Mouse (Mus musculus): Measurements from ENCODE around the gene Igdcc4. TPM values are rescaled to one million over a fixed set of nuclear protein-coding genes. Genes with fewer than 3 reads are reported as not detected.
A peak's percentile ranks its signal among the peaks of the same experiment; 100 is the strongest.

Gene Igdcc4
- total and polyA plus RNA-seq, 3 experiments = under 0.01 to 0.14 TPM; not detected in 1

DNA sequence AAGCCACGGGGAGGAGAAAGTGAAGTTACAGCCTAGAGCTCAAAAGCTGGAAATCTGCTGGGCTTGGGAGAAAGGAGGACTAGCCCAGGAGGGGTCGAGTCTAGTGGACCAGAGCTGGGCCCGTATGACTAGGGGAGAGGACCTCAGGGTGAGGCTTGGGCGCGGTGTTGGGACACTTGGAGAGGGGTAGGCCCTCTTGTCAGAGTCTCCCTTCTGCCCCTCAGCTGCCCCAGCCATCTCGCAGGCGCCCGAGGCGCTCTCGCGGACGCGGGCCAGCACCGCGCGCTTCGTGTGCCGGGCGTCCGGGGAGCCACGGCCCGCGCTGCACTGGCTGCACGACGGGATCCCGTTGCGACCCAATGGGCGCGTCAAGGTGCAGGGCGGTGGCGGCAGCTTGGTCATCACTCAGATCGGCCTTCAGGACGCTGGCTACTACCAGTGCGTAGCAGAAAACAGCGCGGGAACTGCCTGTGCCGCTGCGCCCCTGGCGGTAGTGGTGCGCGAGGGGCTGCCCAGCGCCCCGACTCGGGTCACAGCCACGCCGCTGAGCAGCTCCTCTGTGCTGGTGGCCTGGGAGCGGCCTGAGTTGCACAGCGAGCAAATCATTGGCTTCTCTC, 22.4 kb downstream of the Igdcc4 start:
- no peaks in the 10 kb centered on the region for H3K79me2 ChIP-seq (ENCODE audit: control insufficient read depth, insufficient read depth, low read length, poor library complexity)
- peaks cover 2 to 3% of the 10 kb centered on the region in 2 experiments; a peak in 1 of 4 replicates for H3K4me1 ChIP-seq (ENCODE audit: control insufficient read depth in 1 of 2, insufficient read depth in 2 of 2, low read length in 2 of 2)
- TF ChIP-seq UBTF (IDR thresholded peaks at IDR 0.05; ENCODE audit: borderline replicate concordance, insufficient read depth, low read depth, low read length) = no peak
- no peak for TF ChIP-seq MYC (IDR thresholded peaks at IDR 0.05; ENCODE audit: low read depth, low read length)
- no peak for TF ChIP-seq MAZ (IDR thresholded peaks at IDR 0.05; ENCODE audit: low read depth, low read length)
- TF ChIP-seq SIN3A (IDR thresholded peaks at IDR 0.05; ENCODE audit: low read length) = no peak
- TF ChIP-seq ZKSCAN1 (IDR thresholded peaks at IDR 0.05; ENCODE audit: low read depth, low read length) = no peak
- TF ChIP-seq ZMIZ1 (IDR thresholded peaks at IDR 0.05; ENCODE audit: low read depth, low read length) = no peak
- no peak for TF ChIP-seq TAL1 (IDR thresholded peaks at IDR 0.05; ENCODE audit: low read length)
- no peak for TF ChIP-seq USF1 (IDR thresholded peaks at IDR 0.05; ENCODE audit: low read depth, low read length)
- TF ChIP-seq E2F4 (IDR thresholded peaks at IDR 0.05; ENCODE audit: borderline replicate concordance, low read depth, low read length) = no peak
- TF ChIP-seq GATA1 (IDR thresholded peaks at IDR 0.05; ENCODE audit: low read depth, low read length) = no peak
- no peak for TF ChIP-seq ZC3H11A (IDR thresholded peaks at IDR 0.05; ENCODE audit: low read depth, low read length)
- no peak for TF ChIP-seq HCFC1 (IDR thresholded peaks at IDR 0.05; ENCODE audit: low read depth, low read length)
- no peak overlapping the region for H3K4me3 ChIP-seq (ENCODE audit: control insufficient read depth in 1 of 2, insufficient read depth in 1 of 2, low read depth in 2 of 2, low read length in 2 of 2)
- no peaks in the 10 kb centered on the region for H3K36me3 ChIP-seq (ENCODE audit: control insufficient read depth in 1 of 2, insufficient read depth in 2 of 2, low read length in 2 of 2)
- H3K9ac ChIP-seq (ENCODE audit: control insufficient read depth, low read depth, low read length, poor library complexity, severe bottlenecking) = no peak overlapping the region
- no peaks in the 10 kb centered on the region for H3K9me3 ChIP-seq (replicated peaks; ENCODE audit: insufficient read depth, low read length)
- H3K27me3 ChIP-seq (ENCODE audit: control insufficient read depth in 1 of 2, insufficient read depth in 2 of 2, low read length in 2 of 2) = peaks cover 4 to 5% of the 10 kb centered on the region in 2 experiments; a peak in 3 of 4 replicates
- DNase-seq (ENCODE audit: low read depth, low spot score) = no peak
- no peak overlapping the region for H3K27ac ChIP-seq (ENCODE audit: control insufficient read depth, low read depth, low read length)

GRCm38 (mm10) chr9:65128123-65128815, 27.0 kb downstream of the Igdcc4 start:
- no peaks in the 10 kb centered on the region for H3K79me2 ChIP-seq (ENCODE audit: control insufficient read depth, insufficient read depth, low read length, poor library complexity)
- peaks cover 2 to 4% of the 10 kb centered on the region in 2 experiments; a peak in 1 of 4 replicates for H3K4me1 ChIP-seq (ENCODE audit: control insufficient read depth in 1 of 2, insufficient read depth in 2 of 2, low read length in 2 of 2)
- H3K36me3 ChIP-seq (ENCODE audit: control insufficient read depth in 1 of 2, insufficient read depth in 2 of 2, low read length in 2 of 2) = no peaks in the 10 kb centered on the region; a peak in 1 of 4 replicates
- H3K27me3 ChIP-seq (ENCODE audit: control insufficient read depth in 1 of 2, insufficient read depth in 2 of 2, low read length in 2 of 2) = 0 out of 4 replicates have a peak, but pooled peaks cover 0 to under 1% of the 10 kb centered on the region in 2 experiments
- TF ChIP-seq JUND (IDR thresholded peaks at IDR 0.05; ENCODE audit: low read depth, low read length) (no peak), NRF1 (IDR thresholded peaks at IDR 0.05; ENCODE audit: insufficient read depth, low read depth, low read length, poor library complexity, severe bottlenecking) (peak; percentile 86), ELF1 (IDR thresholded peaks at IDR 0.05; ENCODE audit: low read depth, low read length) (peak; percentile 42; the same call in 1 of the 2 replicates), SMC3 (IDR thresholded peaks at IDR 0.05; ENCODE audit: low read depth, low read length) (peak; percentile 44), CTCF (IDR thresholded peaks at IDR 0.05 in 2 of 3, conservative IDR thresholded peaks at IDR 0.05 in 1 of 3; ENCODE audit: control insufficient read depth in 1 of 3, insufficient read depth in 1 of 3, low read depth in 2 of 3, low read length in 3 of 3, poor library complexity in 1 of 3, severe bottlenecking in 1 of 3) (peak in 2 of 3 experiments; percentile 74 to 77; a peak in 5 of 6 replicates)
- H3K27ac ChIP-seq (ENCODE audit: control insufficient read depth, low read depth, low read length) = no peak overlapping the region
- peak; percentile 72 for DNase-seq (ENCODE audit: low read depth, low spot score)
- peak overlapping the region; percentile 41 to 61 for H3K4me3 ChIP-seq (ENCODE audit: control insufficient read depth in 1 of 2, insufficient read depth in 1 of 2, low read depth in 2 of 2, low read length in 2 of 2)
- no peaks in the 10 kb centered on the region for H3K9me3 ChIP-seq (replicated peaks; ENCODE audit: insufficient read depth, low read length)
- peak overlapping the region; percentile 26; the same call in 1 of the 2 replicates for H3K9ac ChIP-seq (ENCODE audit: control insufficient read depth, low read depth, low read length, poor library complexity, severe bottlenecking)
